Mouse (Mus musculus) liver, embryonic 13.5 days (tissue): Measurements from ENCODE around the gene Ifna16. TPM values are rescaled to one million over a fixed set of nuclear protein-coding genes. Genes with fewer than 3 reads are reported as not detected.

Experiments used
- ATAC-seq: fragments of 200-750 bp; cut with Nextera tagmentation; 2 replicates; pipeline ENCODE4 v1.8.0; 2017; ENCODE audit warnings: low read depth, mild to moderate bottlenecking, moderate number of reproducible peaks, moderate library complexity
- DNase-seq: peaks from one replicate; pipeline ENCODE4 v3.0.0; 2022
- H3K27ac ChIP-seq: fragments of 300-500 bp; sonication (generic); 2 replicates; pipeline ENCODE4 v1.5.1; 2015; ENCODE audit warnings: moderate library complexity, mild to moderate bottlenecking, inconsistent platforms
- H3K27me3 ChIP-seq: fragments of 300-500 bp; sonication (generic); 2 replicates; pipeline ENCODE4 v1.6.1; 2015; ENCODE audit warnings: mild to moderate bottlenecking, inconsistent platforms
- H3K36me3 ChIP-seq: fragments of 300-500 bp; sonication (generic); 2 replicates; pipeline ENCODE4 v1.6.1; 2015; ENCODE audit warnings: mild to moderate bottlenecking, inconsistent platforms
- H3K4me1 ChIP-seq: fragments of 300-500 bp; sonication (generic); replicated peaks from 2 replicates; pipeline ENCODE4 v1.6.1; 2015; ENCODE audit warnings: inconsistent platforms
- H3K4me2 ChIP-seq: fragments of 300-500 bp; sonication (generic); 2 replicates; pipeline ENCODE4 v1.6.1; 2015; ENCODE audit warnings: inconsistent platforms, mild to moderate bottlenecking, moderate library complexity
- H3K4me3 ChIP-seq: fragments of 300-500 bp; sonication (generic); replicated peaks from 2 replicates; pipeline ENCODE4 v1.5.1; 2015; ENCODE audit warnings: mild to moderate bottlenecking, inconsistent platforms
- H3K9ac ChIP-seq: fragments of 300-500 bp; sonication (generic); 2 replicates; pipeline ENCODE4 v1.6.1; 2015; ENCODE audit warnings: mild to moderate bottlenecking, inconsistent platforms
- H3K9me3 ChIP-seq: fragments of 300-500 bp; sonication (generic); replicated peaks from 2 replicates; pipeline ENCODE4 v1.6.1; 2016; ENCODE audit warnings: inconsistent platforms
- WGBS: fragments of 180-500 bp; shearing (Covaris S2); methylation state at CpG from one replicate; pipeline ENCODE4 v1.1.7; 2015; ENCODE audit not compliant: insufficient replicate concordance; 5-methylcytosine and 5-hydroxymethylcytosine counted together
- polyA plus RNA-seq: library from polyadenylated mRNA; unstranded; fragments of >200 nt; fragmentation: Nextera tagmentation; extraction: Ambion mirVana; gene quantifications from 2 replicates; pipeline ENCODE4 v1.2.1, GENCODE M21; 2015

The Ifna16 gene
- polyA plus RNA-seq, 1 experiment from 2014 or later: not detected

- Histone ChIP-seq H3K9me3 (no peaks in the 10 kb centered on the region), H3K4me1 (no peaks in the 10 kb centered on the region), H3K9ac (no peak overlapping the region), H3K27me3 (no peaks in the 10 kb centered on the region), H3K36me3 (no peaks in the 10 kb centered on the region), H3K4me3 (peak overlapping the region; percentile 47), H3K4me2 (peak overlapping the region; percentile 55), H3K27ac (no peak overlapping the region)
- WGBS: 18% methylated on average over 11 of the region's 11 CpGs
- peak; percentile 49 for DNase-seq
- ATAC-seq: peak; percentile 87
These were observed 35.5 kb downstream of the Ifna16 start for GRCm38 (mm10) chr4:88641077-88641831.

GRCm38 (mm10) chr4:88640704-88641076, 36.0 kb downstream of the Ifna16 start:
- peak overlapping the region; percentile 47 for H3K4me3 ChIP-seq
- DNase-seq: no peak
- no peaks in the 10 kb centered on the region for H3K4me1 ChIP-seq
- no peaks in the 10 kb centered on the region for H3K27me3 ChIP-seq
- ATAC-seq: no peak
- H3K4me2 ChIP-seq: peak overlapping the region; percentile 55
- H3K9me3 ChIP-seq: no peaks in the 10 kb centered on the region
- H3K9ac ChIP-seq: no peak overlapping the region
- no peak overlapping the region for H3K27ac ChIP-seq
- 45% methylated on average over 8 of the region's 8 CpGs for WGBS
- H3K36me3 ChIP-seq: no peaks in the 10 kb centered on the region

- WGBS: 73% methylated on average over 4 of the region's 4 CpGs
- Histone ChIP-seq H3K4me3 (no peak within 1 kb of the TSS), H3K4me1 (no peaks in the 10 kb centered on the region), H3K27ac (no peak within 1 kb of the TSS), H3K4me2 (no peak within 1 kb of the TSS), H3K9me3 (no peaks in the 10 kb centered on the region), H3K36me3 (no peaks in the 10 kb centered on the region), H3K9ac (no peak within 1 kb of the TSS), H3K27me3 (no peaks in the 10 kb centered on the region)
- ATAC-seq (no peak), DNase-seq (no peak)
These were observed 42.4 kb downstream of the Ifna16 start, which contains the start of gene C87499 for GRCm38 (mm10) chr4:88634311-88634710. Gene C87499 (minus strand): TSS chr4:88634411.

Other genes starting within 250 kb of the Ifna16 start
- gene Hacd4, start 238.0 kb downstream of the Ifna16 start, polyA plus RNA-seq: 5.2 and 5.6 TPM in 2 replicates
- not detected in 2 replicates for gene Ifnb1, start 154.2 kb downstream of the Ifna16 start, polyA plus RNA-seq
- gene Ifna15, start 118.7 kb downstream of the Ifna16 start, polyA plus RNA-seq: not detected in 2 replicates
- not detected in 2 replicates for gene Ifna14, start 105.1 kb downstream of the Ifna16 start, polyA plus RNA-seq
- not detected in 2 replicates for gene Ifna9, start 84.5 kb downstream of the Ifna16 start, polyA plus RNA-seq
- not detected in 2 replicates for gene Ifna12, start 73.5 kb downstream of the Ifna16 start, polyA plus RNA-seq
- not detected in 2 replicates for gene C87499, start 42.5 kb downstream of the Ifna16 start, polyA plus RNA-seq
- not detected in 2 replicates for gene Ifna13, start 32.5 kb downstream of the Ifna16 start, polyA plus RNA-seq
- gene Ifna2, start 7.0 kb upstream of the Ifna16 start, polyA plus RNA-seq: not detected in 2 replicates
- gene Ifnab, start 14.4 kb upstream of the Ifna16 start, polyA plus RNA-seq: not detected in 2 replicates
- gene Gm26566, start 44.9 kb upstream of the Ifna16 start, polyA plus RNA-seq: 0.25 and 0.29 TPM in 2 replicates
- gene Klhl9, start 45.5 kb upstream of the Ifna16 start, polyA plus RNA-seq: 24.6 and 33.1 TPM in 2 replicates
- gene Gm13271, start 77.9 kb upstream of the Ifna16 start, polyA plus RNA-seq: not detected in 2 replicates
- not detected in 2 replicates for gene Gm13283, start 83.2 kb upstream of the Ifna16 start, polyA plus RNA-seq
- gene Gm13290, start 96.9 kb upstream of the Ifna16 start, polyA plus RNA-seq: not detected in 2 replicates
- gene Gm13289, start 100.0 kb upstream of the Ifna16 start, polyA plus RNA-seq: not detected in 2 replicates
- gene Gm13272, start 102.9 kb upstream of the Ifna16 start, polyA plus RNA-seq: not detected in 2 replicates
- not detected in 2 replicates for gene Ifnz, start 105.2 kb upstream of the Ifna16 start, polyA plus RNA-seq
- gene Gm13276, start 108.8 kb upstream of the Ifna16 start, polyA plus RNA-seq: 0.23 TPM in 1 of 2 replicates, not detected in the other
- gene Gm13277, start 111.7 kb upstream of the Ifna16 start, polyA plus RNA-seq: not detected in 2 replicates
- not detected in 2 replicates for gene Gm13278, start 114.6 kb upstream of the Ifna16 start, polyA plus RNA-seq
- not detected in 2 replicates for gene Gm13275, start 117.6 kb upstream of the Ifna16 start, polyA plus RNA-seq
- not detected in 2 replicates for gene Gm13279, start 120.5 kb upstream of the Ifna16 start, polyA plus RNA-seq
- 0.25 and 0.31 TPM in 2 replicates for gene Gm13285, start 122.7 kb upstream of the Ifna16 start, polyA plus RNA-seq
- gene Gm13287, start 126.3 kb upstream of the Ifna16 start, polyA plus RNA-seq: not detected in 2 replicates
- gene Gm13288, start 128.6 kb upstream of the Ifna16 start, polyA plus RNA-seq: not detected in 2 replicates
- not detected in 2 replicates for gene Ifna7, start 139.3 kb upstream of the Ifna16 start, polyA plus RNA-seq
- gene Ifna11, start 143.0 kb upstream of the Ifna16 start, polyA plus RNA-seq: not detected in 2 replicates
- not detected in 2 replicates for gene Ifna6, start 150.5 kb upstream of the Ifna16 start, polyA plus RNA-seq
- gene Ifna5, start 158.6 kb upstream of the Ifna16 start, polyA plus RNA-seq: not detected in 2 replicates
- gene Ifna4, start 164.9 kb upstream of the Ifna16 start, polyA plus RNA-seq: not detected in 2 replicates
- not detected in 2 replicates for gene Ifna1, start 173.2 kb upstream of the Ifna16 start, polyA plus RNA-seq
- gene Ifne, start 203.3 kb upstream of the Ifna16 start, polyA plus RNA-seq: not detected in 2 replicates